Mouse (Mus musculus): ENCODE measurements at regions not wholly inside any gene's neighbourhood (a gene's known extent, or its start where the extent isn't known, plus 50 kb on each side); places are given as distances from the start of the nearest gene placed in this dataset.
A peak's percentile ranks its signal among the peaks of the same experiment; 100 is the strongest.
"Not testable (repeated sequence)": the region's sequence is repeated elsewhere in the genome, so short reads cannot be mapped to it uniquely, and the experiment has no call there.

DNA sequence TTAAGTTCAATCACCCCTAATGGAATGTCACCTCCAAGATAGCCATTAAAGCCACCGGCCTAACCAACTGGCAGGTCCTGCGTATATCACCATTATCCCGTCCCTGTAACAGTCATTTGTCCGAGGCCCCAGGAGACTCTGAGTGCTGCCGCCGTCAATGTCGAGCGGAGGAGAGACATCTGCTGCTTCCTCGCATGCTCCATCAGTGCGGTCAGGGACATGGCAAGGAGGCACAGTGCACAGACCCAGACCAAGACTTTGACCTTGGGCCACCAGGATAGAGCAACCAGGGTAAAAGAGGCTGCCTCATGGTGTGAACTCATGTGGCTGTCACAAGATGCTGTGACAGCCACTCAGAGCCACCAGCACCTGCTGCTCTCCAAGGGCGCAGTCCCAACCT lies 172.9 kb downstream of the Tomm20 start:
- DNase-seq, result no peak

DNA sequence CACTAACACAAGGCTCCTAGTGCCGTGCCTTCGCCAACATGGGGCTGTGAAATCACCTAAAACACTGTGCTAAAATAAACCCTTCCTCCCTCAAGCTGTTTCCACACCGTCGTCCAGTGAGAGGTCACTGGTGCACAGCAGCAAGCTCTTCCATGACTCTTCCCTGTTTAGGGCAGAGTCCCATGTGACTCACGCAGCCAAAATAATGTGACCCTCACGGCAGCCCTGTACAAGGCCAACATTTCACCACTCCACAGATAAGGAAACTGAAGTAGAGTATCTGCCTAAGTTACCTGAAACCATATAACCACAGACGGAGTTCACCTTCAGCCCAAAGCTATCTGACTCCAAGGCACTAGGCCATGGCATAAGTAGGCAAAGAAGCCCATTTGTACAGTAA lies 173.4 kb downstream of the Tomm20 start:
- no peak for DNase-seq

DNA sequence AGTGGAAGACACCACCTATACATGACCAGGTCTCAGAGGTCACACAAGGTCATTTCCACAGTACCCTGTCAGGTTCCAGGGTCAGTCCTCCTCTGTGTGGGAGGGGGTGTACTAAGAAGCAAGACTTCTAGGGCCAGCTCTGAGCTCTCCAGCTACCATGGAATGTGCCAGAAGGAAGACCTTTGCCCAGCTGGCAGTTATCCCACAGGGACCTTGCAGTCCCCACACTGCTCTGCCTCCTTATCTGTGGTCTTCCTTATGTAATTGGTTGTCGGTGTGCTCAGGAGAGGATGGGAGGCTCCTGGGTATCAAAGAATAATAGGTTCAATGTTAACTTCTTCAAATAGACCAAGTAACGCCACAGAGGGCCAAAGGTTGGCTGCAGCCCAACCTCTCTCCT lies 175.3 kb downstream of the Tomm20 start:
- not testable (repeated sequence) for DNase-seq

DNA sequence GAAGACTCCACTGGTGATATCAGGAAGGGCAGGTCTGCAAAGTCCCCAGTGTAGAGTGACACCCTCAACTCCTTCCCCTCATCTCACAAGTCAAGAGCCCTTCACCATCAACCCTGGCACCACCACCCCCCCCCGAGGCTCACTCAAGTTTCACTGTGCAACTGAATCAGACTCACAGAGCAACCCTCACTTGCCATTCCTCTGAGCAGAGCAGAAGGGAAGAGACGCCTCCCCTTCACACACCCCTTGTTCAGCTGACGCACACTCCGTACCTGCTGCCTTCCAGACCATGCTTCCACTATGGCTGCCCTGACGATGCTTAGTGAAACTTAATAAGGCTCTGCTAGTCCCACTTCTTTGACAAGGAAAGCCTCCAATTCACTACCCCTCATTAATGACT lies 174.4 kb upstream of the Irf2bp2 start:
- DNase-seq, result no peak

DNA sequence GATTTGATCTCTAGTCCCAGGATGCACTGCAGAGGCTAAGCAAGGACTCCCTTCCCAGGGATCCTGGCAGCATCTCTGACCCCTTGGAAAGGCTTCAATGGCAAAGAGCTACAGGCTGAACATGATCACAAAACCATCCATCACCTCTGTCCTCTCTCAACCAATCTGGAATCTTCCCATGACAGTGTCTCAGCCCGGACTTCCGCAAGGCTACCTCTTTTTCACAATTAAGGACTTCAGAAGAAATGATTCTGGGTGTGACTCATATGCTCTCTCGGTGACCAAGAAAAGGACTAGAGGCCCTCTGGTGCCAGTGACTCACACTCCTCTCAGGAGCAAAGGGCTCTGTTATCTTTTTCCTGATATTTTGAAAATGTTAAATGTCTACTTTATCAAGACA lies 173.6 kb upstream of the Irf2bp2 start:
- DNase-seq, result peak; percentile 85

DNA sequence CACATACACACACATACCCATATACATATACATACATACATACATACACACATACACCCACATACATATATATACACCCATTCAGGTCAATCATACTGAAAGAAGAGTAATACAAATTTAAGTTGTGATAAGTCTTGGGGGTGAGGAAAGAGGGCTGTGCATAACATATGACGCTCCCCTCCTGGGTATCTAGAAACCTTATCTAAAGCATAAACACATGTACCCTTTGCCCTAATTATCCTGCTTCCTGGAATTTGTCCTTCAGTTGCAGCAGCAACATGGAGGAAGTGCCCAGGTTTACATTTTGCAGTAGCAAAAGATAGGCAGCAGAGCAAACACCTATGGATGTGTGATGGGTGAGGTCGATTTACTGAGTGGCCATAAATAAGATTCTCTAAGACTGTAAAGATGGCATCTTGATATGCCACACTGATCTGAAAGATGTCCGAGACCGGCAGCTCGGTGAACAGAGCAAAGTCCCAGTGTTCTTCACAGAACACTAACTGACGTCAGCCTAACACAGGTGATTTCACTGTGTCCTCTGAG lies 172.0 kb upstream of the Irf2bp2 start:
- DNase-seq, result no peak

DNA sequence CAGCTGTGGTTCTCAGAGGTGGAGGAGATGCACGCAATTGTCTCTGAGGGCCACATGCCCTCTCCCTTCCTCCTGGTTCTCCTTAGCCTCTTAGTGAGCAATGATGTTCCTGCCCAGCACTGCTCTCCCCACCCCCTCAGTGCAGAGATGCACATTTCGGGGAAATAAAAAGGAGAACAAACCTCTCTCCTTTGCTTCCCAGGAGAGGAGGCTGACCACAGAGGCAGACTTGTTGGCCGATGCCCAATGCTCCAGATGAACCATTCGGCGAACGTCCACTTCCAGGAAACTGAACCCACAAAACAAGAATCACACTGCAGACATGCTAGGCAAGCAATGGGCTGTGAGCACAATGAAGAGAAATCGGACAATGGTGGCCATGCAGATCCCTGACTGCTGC lies 169.8 kb upstream of the Irf2bp2 start:
- peak; percentile 98 for DNase-seq

DNA sequence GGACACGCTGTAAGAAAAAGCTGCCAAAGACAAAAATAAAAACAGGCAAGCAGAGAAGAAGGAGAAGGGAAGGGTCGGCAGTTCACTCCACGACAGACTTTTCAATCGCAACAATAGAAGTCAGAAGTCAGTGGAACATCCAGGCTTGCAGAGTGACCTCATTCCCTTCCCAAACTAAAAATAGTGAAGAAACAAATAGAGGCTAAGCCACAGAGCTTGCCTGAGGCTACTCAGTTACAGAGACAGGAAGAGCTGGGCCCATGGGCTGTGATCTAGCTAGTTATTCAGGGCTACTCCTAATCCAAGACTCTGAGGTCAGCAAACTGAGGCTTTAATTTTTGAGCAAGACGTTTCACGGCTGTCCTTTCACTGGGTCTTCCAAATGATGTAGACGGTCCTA lies 165.9 kb upstream of the Irf2bp2 start:
- DNase-seq, result peak; percentile 97

DNA sequence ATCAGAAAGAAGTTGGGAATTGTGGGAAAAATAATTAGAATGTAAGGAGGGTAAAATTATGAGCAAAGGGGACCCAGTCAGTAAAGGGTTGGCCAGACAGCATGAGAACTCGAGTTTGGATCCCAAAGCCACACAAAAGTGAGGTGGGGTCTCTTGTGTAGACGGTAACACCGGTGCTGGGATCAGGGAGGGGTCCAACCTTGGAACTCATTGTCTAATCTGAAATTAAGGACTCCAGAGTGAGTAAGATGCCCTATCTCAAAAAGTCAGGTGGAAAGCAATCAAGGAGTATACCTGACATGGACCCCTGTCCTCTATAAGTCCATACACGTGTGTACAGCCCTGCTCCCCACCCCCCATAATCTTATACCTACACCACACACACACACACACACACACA lies 165.2 kb upstream of the Irf2bp2 start:
- peak; percentile 91 for DNase-seq

DNA sequence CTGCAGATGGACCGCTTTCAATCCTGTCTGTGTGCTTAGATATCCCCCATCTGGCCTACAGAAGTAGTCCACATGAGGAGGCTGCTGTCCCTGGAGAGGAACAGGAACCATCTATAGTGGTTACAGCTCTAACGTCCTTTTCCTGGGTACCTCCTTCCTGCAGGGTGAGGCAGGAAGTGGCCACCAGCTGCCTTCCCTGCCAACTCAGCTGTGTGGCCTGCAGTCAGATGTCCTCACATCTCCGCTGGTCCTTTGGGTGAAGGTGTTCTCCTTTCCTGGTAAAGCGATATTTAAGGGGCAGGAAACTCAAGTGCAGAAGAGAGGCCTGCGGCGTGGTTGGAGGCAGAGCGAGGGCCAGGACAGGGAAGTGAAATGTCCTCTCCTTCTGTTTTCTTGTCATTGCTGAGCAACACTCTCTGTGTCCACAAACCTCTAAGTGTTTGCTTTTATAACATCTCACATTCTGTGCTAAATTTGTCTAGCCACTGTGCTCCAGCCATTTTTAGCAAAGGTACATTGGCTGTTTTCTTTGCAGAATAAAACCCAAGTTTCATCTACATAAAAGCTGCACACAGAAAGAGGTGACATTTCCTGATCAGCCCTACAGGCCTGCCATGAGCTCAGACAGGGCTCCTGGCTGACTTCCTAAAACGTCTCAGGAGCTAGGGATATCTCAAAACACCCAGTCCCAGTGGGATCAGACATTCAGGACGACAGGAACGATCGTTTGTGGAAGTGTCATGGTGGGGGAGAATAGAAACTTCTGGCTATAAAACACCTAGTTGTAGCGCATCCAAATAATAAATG lies 164.4 kb upstream of the Irf2bp2 start:
- DNase-seq, result peak; percentile 99

DNA sequence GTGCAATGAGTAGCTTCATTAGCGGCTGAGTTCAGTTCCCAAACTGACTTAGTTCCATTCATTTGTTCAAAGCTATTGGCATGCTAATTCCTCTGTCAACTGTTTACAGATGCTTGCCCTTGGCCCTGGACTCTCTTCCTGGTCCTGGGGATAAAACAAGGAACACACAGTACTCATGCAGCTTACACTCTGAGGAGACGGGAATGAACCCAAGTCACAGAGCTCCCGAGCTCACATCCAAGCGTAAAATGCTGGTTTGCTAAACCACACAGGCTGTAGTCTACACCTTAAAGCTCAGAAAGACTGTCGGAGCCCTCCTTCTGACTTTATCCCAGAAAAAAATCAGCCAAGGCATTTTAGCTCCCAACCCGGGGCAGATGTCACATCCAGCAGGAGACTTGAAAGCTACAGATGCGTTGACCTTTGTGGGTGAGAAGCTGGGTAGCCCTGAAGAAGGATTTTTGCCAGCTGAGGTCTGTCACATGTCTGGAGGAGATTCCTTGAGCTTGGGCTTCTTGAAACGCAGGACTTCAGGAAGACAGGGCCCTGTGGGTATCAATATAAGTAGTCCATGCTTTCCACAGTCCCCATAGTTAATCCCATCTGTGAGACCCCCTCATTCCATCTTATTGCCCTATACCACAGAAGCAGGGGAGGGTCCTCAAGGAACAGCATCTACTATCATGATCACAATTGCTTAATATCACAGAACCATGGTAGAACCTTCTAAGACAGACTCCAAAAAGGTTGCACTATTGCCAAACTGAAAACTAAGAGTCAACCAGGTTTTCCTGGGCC lies 162.7 kb upstream of the Irf2bp2 start:
- DNase-seq, result peak; percentile 95

DNA sequence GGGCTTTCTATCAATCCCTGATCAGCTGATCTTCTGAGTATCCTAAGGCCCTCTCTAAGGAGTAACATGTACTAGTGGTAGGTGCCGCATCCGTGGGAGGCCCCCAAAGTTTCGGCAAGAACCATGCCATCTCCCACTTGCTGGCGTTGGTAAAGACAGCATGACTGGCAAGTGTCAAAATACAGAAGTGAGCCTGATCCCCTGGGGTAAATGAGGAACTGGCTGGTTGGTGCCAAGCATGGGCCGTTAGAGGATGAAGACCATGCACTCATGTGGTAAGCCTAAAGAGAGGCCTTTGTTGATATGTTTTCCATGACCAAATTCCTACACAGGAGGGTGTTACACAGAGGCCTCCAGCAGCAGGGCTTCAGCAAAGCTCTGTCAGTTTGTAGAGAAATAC lies 161.9 kb upstream of the Irf2bp2 start:
- peak; percentile 97 for DNase-seq

DNA sequence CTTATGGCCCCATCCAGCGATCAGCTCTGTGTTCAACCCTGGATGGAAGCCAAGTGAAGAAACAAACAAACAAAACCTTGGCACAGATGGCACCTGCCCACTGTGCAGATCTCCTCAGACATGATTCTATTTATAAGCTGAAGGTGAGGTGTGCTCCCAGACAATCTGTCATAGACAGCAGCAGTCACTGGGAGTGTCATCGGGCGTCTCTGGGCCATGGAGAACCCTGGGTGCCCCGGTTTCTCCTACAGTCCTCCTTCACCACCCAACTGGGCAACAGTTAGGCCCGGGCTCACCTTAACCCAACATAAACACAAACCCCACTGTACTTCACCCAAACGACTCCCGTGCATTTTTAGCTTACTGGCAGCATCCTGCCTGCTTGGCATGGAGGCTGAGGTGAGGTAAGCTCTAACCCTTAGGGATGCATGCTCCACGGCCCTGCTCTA lies 160.6 kb upstream of the Irf2bp2 start:
- DNase-seq, result peak; percentile 88

DNA sequence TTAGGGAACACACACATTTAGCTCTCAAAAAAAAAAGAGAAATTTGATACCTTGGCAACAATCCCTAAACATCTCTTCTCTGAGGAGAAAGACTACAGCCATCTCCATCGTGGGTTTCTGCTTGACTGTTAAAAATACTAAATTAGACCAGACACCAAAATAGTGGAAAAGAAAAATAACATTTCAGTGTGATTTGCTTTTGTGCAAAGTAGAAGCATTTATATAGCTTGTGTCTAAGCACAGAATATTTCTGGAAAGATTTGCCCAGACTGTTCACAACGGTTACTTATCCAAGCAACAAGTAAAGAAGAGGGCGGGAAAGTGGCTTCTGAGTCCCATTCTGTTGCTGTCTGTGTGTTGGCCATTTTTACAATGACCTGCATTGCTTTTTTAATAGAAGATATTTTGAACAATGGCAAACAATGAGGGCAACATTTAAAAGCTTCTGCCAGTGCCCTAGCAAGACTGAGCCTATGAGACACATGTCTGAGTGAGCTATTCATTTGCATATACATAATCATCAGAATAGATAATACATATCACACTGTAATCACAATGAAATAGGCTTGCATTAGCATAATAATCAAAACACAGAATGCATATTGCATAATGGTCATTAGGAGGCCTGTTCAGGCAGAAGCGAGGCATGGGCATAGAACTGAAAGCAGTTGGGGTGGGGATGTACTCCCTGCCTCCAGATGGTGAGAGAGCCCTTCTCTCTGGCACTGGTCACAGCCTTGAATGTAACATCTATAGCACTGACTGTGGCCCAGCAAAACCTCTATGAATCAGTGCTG lies 159.5 kb upstream of the Irf2bp2 start:
- no peak for DNase-seq

DNA sequence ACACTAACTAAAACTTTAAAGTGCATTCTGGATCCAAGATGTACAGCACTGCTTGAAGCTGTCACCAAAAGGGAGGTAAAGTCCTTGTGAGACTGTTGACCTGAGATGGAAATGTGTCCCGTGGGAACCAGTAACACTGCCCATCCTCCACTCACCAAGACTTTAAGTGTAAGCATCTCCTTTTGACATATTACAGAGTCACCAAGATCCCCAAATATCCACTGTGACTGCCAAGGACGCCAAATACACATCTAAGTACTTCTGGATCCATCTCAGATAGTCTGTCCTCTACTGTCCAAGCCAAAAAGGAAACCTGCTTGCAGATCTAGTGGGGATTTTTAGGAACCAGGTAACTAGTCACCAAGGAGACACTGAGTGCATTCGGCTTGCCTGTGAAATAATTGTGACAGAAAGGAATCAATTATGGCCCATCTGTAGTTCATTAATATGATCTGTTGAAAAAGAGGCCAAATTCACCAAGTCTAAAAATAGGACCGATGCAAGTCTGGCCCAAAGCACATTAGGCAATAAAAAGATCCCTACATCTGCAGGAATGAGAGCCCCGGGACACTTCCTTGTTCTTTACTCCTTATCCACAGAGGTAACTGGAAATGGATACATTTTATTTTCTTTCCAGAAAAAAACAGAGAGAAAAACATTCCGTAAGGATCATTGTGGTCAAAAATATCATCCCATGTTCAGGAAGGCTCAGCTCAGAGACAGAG lies 157.8 kb upstream of the Irf2bp2 start:
- peak; percentile 92 for DNase-seq

DNA sequence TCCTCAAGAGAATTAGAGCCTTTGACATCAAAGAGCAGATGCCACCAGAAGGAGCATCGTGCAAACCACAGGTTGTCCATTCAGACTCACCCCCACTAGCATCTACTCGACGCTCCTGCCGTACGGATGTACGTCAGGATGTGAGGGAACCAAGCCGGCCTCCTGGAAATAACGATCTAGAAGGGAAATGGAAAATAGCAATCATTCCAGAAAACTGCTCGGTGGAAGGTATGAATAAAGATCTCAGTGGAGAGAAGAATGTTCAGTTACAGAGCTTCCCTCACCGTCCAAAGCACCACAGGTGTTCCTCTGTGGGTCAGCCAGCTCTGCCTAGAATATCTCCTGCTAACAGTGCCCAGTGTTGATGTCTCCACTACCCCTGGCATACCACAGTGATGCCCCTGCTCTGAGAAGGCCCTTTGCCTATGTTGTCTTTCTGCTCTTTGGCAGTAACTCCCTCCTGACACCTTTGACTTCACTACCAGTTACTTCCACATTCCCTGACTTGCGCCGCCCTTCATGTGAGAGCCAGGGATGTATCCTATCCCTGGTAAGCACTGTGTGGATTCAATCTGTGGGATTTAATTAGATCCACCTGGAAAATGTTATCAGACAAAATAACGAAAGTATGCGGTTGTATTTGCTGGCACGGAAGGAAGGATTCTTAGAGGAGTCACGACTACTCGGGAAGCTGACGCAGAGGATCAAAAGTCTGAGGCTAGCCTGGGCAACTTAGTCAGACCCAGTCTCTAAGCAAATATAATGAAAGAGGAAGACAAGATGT lies 152.4 kb upstream of the Irf2bp2 start:
- DNase-seq, result peak; percentile 84

DNA sequence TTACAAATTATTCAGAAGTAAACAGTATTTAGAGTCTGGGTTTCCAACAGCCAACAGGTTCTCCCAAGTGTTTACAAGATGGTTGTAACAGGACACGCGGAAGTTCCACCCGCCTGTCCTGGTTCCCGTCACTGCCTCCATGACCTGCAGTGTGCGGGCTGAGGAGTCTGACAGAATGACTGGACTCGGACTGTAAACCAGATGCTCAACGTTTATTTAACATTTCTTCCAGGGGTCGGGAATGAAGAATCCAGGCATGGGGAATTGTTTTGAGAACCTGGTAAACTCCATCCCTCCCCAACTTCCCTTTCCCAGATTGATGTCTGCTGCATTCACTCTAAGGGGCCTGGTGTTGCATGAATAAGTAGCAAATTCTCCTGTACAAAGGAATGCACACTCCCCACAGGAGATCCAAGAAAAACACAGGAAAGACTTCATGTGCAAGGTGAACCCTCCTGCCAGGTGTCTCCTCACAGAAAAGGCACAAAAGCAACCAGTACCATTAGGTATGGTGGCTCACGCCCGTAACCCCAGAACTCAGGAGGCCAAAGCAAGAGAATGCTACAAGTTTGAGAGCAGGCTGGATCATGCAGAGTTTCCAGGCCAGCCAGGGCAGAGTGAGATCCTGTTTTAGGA lies 151.1 kb upstream of the Irf2bp2 start:
- DNase-seq, result peak; percentile 84

DNA sequence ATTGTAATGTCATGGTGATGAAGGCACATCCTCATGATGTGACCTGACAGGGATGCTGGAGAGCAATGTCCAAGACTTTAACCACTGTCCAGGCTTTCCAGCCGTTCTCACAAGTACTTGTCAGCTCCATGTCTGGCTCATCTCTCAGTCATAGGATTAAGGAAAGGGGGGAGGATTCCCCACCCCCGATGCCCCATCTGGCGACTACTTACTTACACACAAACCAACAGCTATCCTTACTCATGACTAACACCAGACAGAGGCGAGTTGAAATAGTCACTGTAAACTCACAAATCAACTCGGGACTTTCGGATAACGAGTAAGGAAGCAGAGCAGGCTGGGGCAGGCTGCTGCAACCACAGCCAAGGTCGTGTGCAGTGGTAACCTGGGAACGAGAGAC lies 149.5 kb upstream of the Irf2bp2 start:
- DNase-seq, result peak; percentile 83

DNA sequence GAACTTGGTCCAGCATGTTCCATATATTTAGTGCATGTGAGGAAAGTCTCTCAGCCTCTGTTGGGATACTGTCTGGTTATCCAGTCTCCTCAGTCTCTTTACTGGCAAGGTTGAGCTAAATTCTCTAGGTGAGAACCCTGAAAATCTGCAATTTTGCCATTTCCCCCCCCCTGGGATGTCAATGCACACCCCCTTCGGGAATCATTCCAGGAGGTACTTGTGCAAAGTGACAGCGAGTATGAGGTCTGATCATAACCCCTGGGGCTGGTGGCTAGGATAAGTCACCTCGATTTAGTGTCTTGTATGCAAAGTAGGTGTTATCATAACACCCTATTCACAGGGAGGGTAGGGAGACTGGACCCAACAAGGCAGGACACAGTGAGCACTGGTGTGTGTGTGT lies 148.3 kb upstream of the Irf2bp2 start:
- DNase-seq, result peak; percentile 76

DNA sequence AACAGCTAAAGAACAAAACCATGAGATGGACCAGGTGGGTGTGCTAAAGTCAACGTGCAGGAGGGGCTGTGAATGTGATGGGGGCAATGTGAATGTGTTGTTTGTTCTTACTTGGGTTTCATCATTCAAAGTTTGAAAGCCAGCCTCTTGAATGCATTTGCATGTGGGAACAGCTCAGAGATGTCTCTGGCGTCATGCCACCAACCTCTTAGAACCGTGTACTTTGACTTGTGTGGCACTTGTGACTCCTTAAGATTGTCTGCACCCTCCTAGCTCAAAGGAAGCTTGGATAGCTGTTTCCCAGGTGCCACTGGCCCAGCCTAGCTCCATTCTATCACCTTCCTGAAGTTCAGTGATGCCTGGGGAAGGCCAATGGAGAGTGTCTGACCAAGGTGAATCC lies 147.2 kb upstream of the Irf2bp2 start:
- DNase-seq, result no peak

DNA sequence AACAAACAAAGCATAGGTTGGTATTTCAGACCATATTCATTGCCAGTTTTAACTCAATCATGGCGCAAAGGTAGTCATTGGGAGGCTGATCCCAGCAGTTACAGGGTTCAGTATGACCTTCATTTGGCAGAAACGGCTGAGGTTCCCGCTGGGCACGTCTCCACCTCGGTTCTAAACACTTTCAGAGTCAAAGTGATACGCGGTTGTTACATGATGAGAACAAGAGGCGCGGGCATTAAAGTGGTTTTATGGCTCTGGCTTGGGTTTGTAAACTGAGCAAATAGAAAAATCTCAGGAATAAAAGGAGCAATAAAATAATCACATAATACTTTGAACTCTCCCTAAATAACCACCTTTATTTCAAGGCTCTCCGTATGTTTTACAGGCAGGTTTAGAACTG lies 146.0 kb upstream of the Irf2bp2 start:
- DNase-seq, result no peak

All from heart, adult 11 months (tissue).